Mouse (Mus musculus) limb, embryonic 12.5 days (tissue): ENCODE measurements around the gene Hist1h2ae. TPM values are rescaled to one million over a fixed set of nuclear protein-coding genes. Genes with fewer than 3 reads are reported as not detected.

Experiments used
- ATAC-seq: fragments of 200-750 bp; cut with Nextera tagmentation; 2 replicates; pipeline ENCODE4 v1.8.0; 2017; ENCODE audit warnings: low read depth, moderate TSS enrichment; ENCODE audit not compliant: insufficient number of reproducible peaks, insufficient read depth, low FRiP score, low TSS enrichment
- H3K27ac ChIP-seq: fragments of 300-500 bp; sonication (generic); 2 replicates; pipeline ENCODE4 v1.5.1; 2016; ENCODE audit warnings: mild to moderate bottlenecking, moderate library complexity
- H3K27me3 ChIP-seq: fragments of 300-500 bp; sonication (generic); 2 replicates; pipeline ENCODE4 v1.6.1; 2016; ENCODE audit warnings: mild to moderate bottlenecking, moderate library complexity
- H3K36me3 ChIP-seq: fragments of 300-500 bp; sonication (generic); 2 replicates; pipeline ENCODE4 v1.6.1; 2016; ENCODE audit warnings: mild to moderate bottlenecking, moderate library complexity
- H3K4me1 ChIP-seq: fragments of 300-500 bp; sonication (generic); replicated peaks from 2 replicates; pipeline ENCODE4 v1.6.1; 2016
- H3K4me2 ChIP-seq: fragments of 300-500 bp; sonication (generic); 2 replicates; pipeline ENCODE4 v1.6.1; 2016; ENCODE audit warnings: mild to moderate bottlenecking, moderate library complexity
- H3K4me3 ChIP-seq: fragments of 300-500 bp; sonication (generic); replicated peaks from 2 replicates; pipeline ENCODE4 v1.5.1; 2016; ENCODE audit warnings: mild to moderate bottlenecking
- H3K9ac ChIP-seq: fragments of 300-500 bp; sonication (generic); replicated peaks from 2 replicates; pipeline ENCODE4 v1.6.1; 2016; ENCODE audit warnings: mild to moderate bottlenecking, moderate library complexity
- H3K9me3 ChIP-seq: fragments of 300-500 bp; sonication (generic); 2 replicates; pipeline ENCODE4 v1.6.1; 2016; ENCODE audit warnings: mild to moderate bottlenecking, moderate library complexity
- WGBS: fragments of 180-500 bp; shearing (Covaris S2); methylation state at CpG from one replicate; pipeline ENCODE4 v1.1.7; 2016; 5-methylcytosine and 5-hydroxymethylcytosine counted together
- polyA plus RNA-seq: library from polyadenylated mRNA; unstranded; fragments of >200 nt; fragmentation: Nextera tagmentation; extraction: Ambion mirVana; gene quantifications from 2 replicates; pipeline ENCODE4 v1.2.1, GENCODE M21; 2016

Gene Hist1h2ae
- 153 and 213 TPM in 2 replicates for polyA plus RNA-seq

GRCm38 (mm10) chr13:23571022-23571503 lies at the start of gene Hist1h2ae, which contains the start of gene Hist1h2bg:
Hist1h2ae (minus strand) TSS chr13:23571220.
Hist1h2bg (plus strand) TSS chr13:23571396.
- H3K27ac ChIP-seq: peak within 1 kb of the TSS; percentile 97
- 0% methylated on average over 18 of the region's 18 CpGs for WGBS
- H3K9me3 ChIP-seq: no peaks in the 10 kb centered on the region
- no peaks in the 10 kb centered on the region for H3K27me3 ChIP-seq
- no peaks in the 10 kb centered on the region for H3K36me3 ChIP-seq
- peaks cover 5% of the 10 kb centered on the region; the same call in 1 of the 2 replicates for H3K4me1 ChIP-seq
- peak within 1 kb of the TSS; percentile 47 for H3K4me3 ChIP-seq
- peak; percentile 88 for ATAC-seq
- peak within 1 kb of the TSS; percentile 75 for H3K4me2 ChIP-seq
- peak within 1 kb of the TSS; percentile 84 for H3K9ac ChIP-seq

GRCm38 (mm10) chr13:23620056-23620732 lies 49.2 kb upstream of the Hist1h2ae start:
- H3K4me3 ChIP-seq: peak overlapping the region; percentile 68
- no peaks in the 10 kb centered on the region for H3K36me3 ChIP-seq
- ATAC-seq: no peak
- no peaks in the 10 kb centered on the region for H3K27me3 ChIP-seq
- peaks cover 10% of the 10 kb centered on the region for H3K4me1 ChIP-seq
- H3K9me3 ChIP-seq: no peaks in the 10 kb centered on the region
- 55% methylated on average over 12 of the region's 12 CpGs for WGBS
- H3K27ac ChIP-seq: peak overlapping the region; percentile 99
- peak overlapping the region; percentile 58 for H3K9ac ChIP-seq
- H3K4me2 ChIP-seq: peak overlapping the region; percentile 87

GRCm38 (mm10) chr13:23611638-23612037 lies 40.6 kb upstream of the Hist1h2ae start:
- Histone ChIP-seq H3K27me3 (no peaks in the 10 kb centered on the region), H3K4me3 (no peak overlapping the region), H3K27ac (no peak overlapping the region), H3K4me2 (no peak overlapping the region), H3K4me1 (no peaks in the 10 kb centered on the region), H3K36me3 (no peaks in the 10 kb centered on the region), H3K9ac (no peak overlapping the region), H3K9me3 (no peaks in the 10 kb centered on the region)
- no peak for ATAC-seq
- 88% methylated on average over 3 of the region's 3 CpGs for WGBS

GRCm38 (mm10) chr13:23610393-23610792 lies 39.4 kb upstream of the Hist1h2ae start:
- Histone ChIP-seq H3K4me2 (no peak overlapping the region), H3K4me3 (no peak overlapping the region), H3K9ac (no peak overlapping the region), H3K4me1 (no peaks in the 10 kb centered on the region), H3K27me3 (no peaks in the 10 kb centered on the region), H3K36me3 (no peaks in the 10 kb centered on the region), H3K9me3 (no peaks in the 10 kb centered on the region), H3K27ac (no peak overlapping the region)
- ATAC-seq: no peak
- WGBS: 76% methylated on average over 2 of the region's 2 CpGs

GRCm38 (mm10) chr13:23609844-23610243 lies 38.8 kb upstream of the Hist1h2ae start:
- Histone ChIP-seq H3K4me2 (no peak overlapping the region), H3K9me3 (no peaks in the 10 kb centered on the region), H3K27me3 (no peaks in the 10 kb centered on the region), H3K36me3 (no peaks in the 10 kb centered on the region), H3K4me3 (no peak overlapping the region), H3K27ac (no peak overlapping the region), H3K4me1 (no peaks in the 10 kb centered on the region), H3K9ac (no peak overlapping the region)
- ATAC-seq: no peak

- Histone ChIP-seq H3K4me2 (no peak overlapping the region), H3K9ac (no peak overlapping the region), H3K4me3 (no peak overlapping the region), H3K27me3 (no peaks in the 10 kb centered on the region), H3K9me3 (no peaks in the 10 kb centered on the region), H3K27ac (no peak overlapping the region), H3K36me3 (no peaks in the 10 kb centered on the region), H3K4me1 (no peaks in the 10 kb centered on the region)
- no peak for ATAC-seq
- WGBS: 90% methylated on average over 4 of the region's 4 CpGs
Observed at GRCm38 (mm10) chr13:23609209-23609608, 38.2 kb upstream of the Hist1h2ae start.

GRCm38 (mm10) chr13:23605052-23605451 lies 34.0 kb upstream of the Hist1h2ae start:
- no peak overlapping the region for H3K4me2 ChIP-seq
- ATAC-seq: no peak
- 88% methylated on average over 3 of the region's 3 CpGs for WGBS
- H3K9me3 ChIP-seq: no peaks in the 10 kb centered on the region
- no peak overlapping the region for H3K4me3 ChIP-seq
- no peaks in the 10 kb centered on the region for H3K36me3 ChIP-seq
- H3K27me3 ChIP-seq: no peaks in the 10 kb centered on the region
- H3K4me1 ChIP-seq: no peaks in the 10 kb centered on the region
- no peak overlapping the region for H3K9ac ChIP-seq
- H3K27ac ChIP-seq: no peak overlapping the region

GRCm38 (mm10) chr13:23604452-23604851 lies 33.4 kb upstream of the Hist1h2ae start:
- Histone ChIP-seq H3K4me1 (no peaks in the 10 kb centered on the region), H3K36me3 (no peaks in the 10 kb centered on the region), H3K27ac (no peak overlapping the region), H3K9me3 (no peaks in the 10 kb centered on the region), H3K27me3 (no peaks in the 10 kb centered on the region), H3K9ac (no peak overlapping the region), H3K4me2 (no peak overlapping the region), H3K4me3 (no peak overlapping the region)
- 88% methylated on average over 3 of the region's 3 CpGs for WGBS
- no peak for ATAC-seq

GRCm38 (mm10) chr13:23603182-23603699 lies 32.2 kb upstream of the Hist1h2ae start:
- no peaks in the 10 kb centered on the region for H3K36me3 ChIP-seq
- no peak overlapping the region for H3K4me3 ChIP-seq
- WGBS: 87% methylated on average over 7 of the region's 7 CpGs
- no peak overlapping the region for H3K27ac ChIP-seq
- ATAC-seq: no peak
- no peaks in the 10 kb centered on the region for H3K9me3 ChIP-seq
- H3K9ac ChIP-seq: no peak overlapping the region
- no peaks in the 10 kb centered on the region for H3K27me3 ChIP-seq
- H3K4me1 ChIP-seq: no peaks in the 10 kb centered on the region
- H3K4me2 ChIP-seq: no peak overlapping the region

- Histone ChIP-seq H3K9me3 (no peaks in the 10 kb centered on the region), H3K27me3 (no peaks in the 10 kb centered on the region), H3K9ac (no peak overlapping the region), H3K4me3 (no peak overlapping the region), H3K27ac (no peak overlapping the region), H3K4me1 (peaks cover 4% of the 10 kb centered on the region; the same call in 1 of the 2 replicates), H3K4me2 (no peak overlapping the region), H3K36me3 (no peaks in the 10 kb centered on the region)
- no peak for ATAC-seq
- 7% methylated on average over 9 of the region's 9 CpGs for WGBS
Observed at GRCm38 (mm10) chr13:23597957-23598356, 26.9 kb upstream of the Hist1h2ae start.

GRCm38 (mm10) chr13:23595622-23596372 lies 24.8 kb upstream of the Hist1h2ae start:
- ATAC-seq: no peak
- Histone ChIP-seq H3K9me3 (no peaks in the 10 kb centered on the region), H3K9ac (no peak overlapping the region; the same call in 1 of the 2 replicates), H3K27me3 (no peaks in the 10 kb centered on the region), H3K27ac (no peak overlapping the region), H3K4me2 (no peak overlapping the region), H3K4me3 (no peak overlapping the region), H3K36me3 (no peaks in the 10 kb centered on the region), H3K4me1 (peaks cover 5% of the 10 kb centered on the region; the same call in 1 of the 2 replicates)
- 78% methylated on average over 7 of the region's 7 CpGs for WGBS
